Mouse (Mus musculus): Measurements from ENCODE around the gene Gm10401. TPM values are rescaled to one million over a fixed set of nuclear protein-coding genes. Genes with fewer than 3 reads are reported as not detected.

The Gm10401 gene
- total RNA-seq, 2 experiments from 2014 or later = not detected

DNA sequence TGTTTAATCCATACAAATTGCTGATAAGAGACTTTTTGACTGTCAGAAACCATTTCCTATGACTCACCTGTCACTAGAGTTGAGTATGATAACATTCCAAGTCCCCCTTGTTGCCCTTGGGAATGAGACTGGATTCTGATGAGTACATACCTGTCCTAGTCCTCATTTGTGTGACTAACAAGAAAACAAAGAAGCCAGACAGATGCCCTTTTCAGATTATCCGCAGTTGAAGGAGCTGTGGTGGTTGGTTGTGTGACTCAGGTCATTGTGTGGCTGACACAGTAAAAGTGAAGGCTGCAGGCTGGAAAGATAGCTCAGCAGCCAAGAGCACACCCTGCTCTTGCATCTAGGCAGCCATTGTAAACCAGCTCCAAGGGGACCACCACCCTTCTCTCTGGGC lies 35.5 kb downstream of the Gm10401 start:
- Histone ChIP-seq H3K27ac (no peak overlapping the region), H3K4me3 (no peak overlapping the region)
- intact Hi-C loops (cut with DNase I) = no loop called here
- no peak for TF ChIP-seq CTCF (IDR thresholded peaks at IDR 0.05)
- no peak for DNase-seq (ENCODE audit: extremely low spot score in 1 of 2, low spot score in 2 of 2)

DNA sequence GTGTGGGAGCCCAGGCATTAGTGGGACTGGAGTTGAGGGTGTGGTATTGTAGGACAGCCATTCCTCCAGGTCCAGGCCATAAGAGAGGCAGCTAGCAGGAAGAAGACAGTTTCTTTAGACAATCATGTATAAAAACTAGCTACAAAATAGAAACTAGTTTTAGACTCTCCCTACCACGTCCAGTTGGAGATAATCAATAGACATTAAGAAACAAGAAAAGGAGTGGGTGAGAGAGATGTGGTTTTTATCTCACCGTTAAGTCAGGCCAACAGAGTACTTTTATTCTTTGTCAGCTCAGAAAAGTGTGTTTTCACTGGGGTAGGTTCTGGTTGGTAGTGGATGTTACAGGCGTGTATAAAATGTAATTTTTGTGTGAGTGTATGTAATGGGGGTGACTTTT lies 37.1 kb downstream of the Gm10401 start:
- Histone ChIP-seq H3K4me3 (no peak overlapping the region), H3K27ac (no peak overlapping the region)
- intact Hi-C loops (cut with DNase I) = no loop called here
- DNase-seq (ENCODE audit: extremely low spot score in 1 of 2, low spot score in 2 of 2) = no peak
- TF ChIP-seq CTCF (IDR thresholded peaks at IDR 0.05) = no peak

DNA sequence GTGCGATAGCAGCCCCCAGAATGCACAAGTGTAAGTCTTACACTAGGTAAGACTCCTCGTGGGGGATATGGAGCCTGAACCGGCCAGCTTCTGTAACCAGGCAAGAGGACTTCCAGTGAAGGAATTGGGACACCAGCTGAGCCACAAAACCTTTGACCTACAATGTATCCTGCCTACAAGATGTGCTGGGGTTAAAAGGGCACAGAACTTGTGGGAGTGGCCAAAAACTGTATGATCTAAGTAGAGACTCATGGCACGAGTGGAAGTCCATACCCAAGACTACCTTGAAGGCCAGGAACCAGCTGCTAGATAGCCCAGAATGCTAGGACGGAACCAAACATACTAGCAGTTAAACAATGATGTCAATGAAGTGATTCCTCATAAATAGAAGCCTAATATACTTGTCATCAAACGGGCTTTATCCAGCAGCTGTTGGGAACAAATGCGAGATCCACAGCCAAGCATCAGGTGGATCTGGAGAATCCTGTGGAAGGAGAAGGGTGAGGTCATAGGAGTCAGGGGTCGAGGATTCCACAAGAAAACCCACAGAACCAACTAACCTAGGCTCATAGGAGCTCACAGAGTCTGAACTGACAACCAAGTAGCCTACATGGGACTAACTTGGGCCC lies 37.9 kb downstream of the Gm10401 start:
- no peak for DNase-seq (ENCODE audit: extremely low spot score in 1 of 2, low spot score in 2 of 2)
- no peak overlapping the region for H3K4me3 ChIP-seq
- intact Hi-C loops (cut with DNase I) = no loop called here
- H3K27ac ChIP-seq = no peak overlapping the region
- no peak for TF ChIP-seq CTCF (IDR thresholded peaks at IDR 0.05)

DNA sequence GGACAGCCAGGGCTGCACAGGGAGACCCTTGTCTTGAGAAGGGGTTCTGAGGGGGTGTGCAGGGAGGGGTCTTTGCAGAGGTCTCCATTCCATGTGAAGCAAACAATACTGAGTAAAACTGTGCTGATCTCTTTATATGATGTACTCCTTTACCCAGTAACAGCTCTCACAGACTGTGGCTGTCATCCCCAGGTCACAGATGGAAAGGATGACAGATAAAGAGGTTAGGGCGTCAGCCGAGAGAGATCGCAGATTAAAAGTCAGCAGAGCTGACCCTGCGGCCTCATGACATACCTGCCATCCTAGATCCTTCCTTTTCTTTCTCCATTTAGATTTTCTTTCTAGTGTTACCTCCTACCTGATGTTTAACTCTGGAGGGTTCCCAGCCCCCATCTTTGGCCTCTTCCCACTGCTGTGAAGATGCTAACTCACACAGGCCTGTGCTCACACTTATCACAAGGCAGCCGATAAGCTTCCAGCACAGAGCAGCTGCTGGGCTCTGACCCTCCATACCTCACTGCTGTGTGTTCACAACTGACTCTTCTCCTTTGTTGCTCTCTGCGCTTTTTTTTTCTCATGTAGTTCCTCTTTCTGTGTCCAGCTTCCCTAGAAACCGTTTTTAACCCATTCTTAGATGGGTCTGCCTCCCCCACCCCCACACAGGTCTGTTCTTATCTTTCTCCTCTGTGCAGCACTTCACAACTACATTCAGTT lies 39.4 kb downstream of the Gm10401 start:
- intact Hi-C loops (cut with DNase I) = no loop called here
- no peak for DNase-seq (ENCODE audit: extremely low spot score in 1 of 2, low spot score in 2 of 2)
- H3K4me3 ChIP-seq = no peak overlapping the region
- no peak overlapping the region; the same call in 1 of the 2 replicates for H3K27ac ChIP-seq
- no peak for TF ChIP-seq CTCF (IDR thresholded peaks at IDR 0.05)

DNA sequence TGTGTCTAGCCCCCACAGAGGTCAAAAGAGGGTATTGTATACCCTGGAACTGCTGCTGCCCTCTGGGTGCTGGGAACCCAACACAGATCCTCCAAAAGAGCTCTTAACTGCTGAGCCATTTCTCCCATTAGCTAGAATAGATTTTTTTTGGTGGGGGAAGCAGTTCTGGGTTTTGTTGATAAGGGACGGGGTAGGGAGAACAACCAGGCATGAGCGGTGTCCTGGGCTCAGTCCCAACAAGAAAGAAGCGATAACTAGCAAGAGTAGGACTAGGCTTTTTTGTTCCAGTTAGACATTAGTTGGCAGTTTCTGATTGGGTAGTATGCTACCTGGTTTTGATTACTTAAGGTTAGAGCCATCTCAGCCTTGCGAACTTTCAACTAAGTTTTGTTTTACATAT lies 40.9 kb downstream of the Gm10401 start:
- Histone ChIP-seq H3K4me3 (no peak overlapping the region), H3K27ac (no peak overlapping the region)
- DNase-seq (ENCODE audit: extremely low spot score in 1 of 2, low spot score in 2 of 2) = no peak
- TF ChIP-seq CTCF (IDR thresholded peaks at IDR 0.05) = no peak
- intact Hi-C loops (cut with DNase I) = no loop called here

DNA sequence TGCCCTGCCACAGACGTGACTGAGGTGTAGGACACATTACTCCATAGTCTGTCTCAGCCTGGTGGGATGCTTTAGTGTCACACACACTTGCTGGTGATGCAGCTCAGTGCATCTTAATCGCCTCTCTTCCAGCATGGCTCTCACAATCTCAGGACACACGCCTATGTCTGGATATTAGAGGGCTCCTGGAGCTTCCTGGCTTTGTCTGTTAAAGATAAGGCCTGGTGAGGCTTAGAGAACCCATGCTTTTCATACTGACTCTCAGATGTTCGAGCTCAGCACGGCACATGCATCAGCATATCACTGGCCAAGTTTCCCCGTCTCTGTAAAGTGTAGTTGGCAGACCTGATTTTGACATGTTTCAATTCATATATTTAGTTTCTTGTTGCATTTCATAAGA lies 42.7 kb downstream of the Gm10401 start:
- DNase-seq (ENCODE audit: extremely low spot score in 1 of 2, low spot score in 2 of 2) = no peak
- intact Hi-C loops (cut with DNase I) = no loop called here
- no peak overlapping the region for H3K4me3 ChIP-seq
- no peak for TF ChIP-seq CTCF (IDR thresholded peaks at IDR 0.05)
- no peak overlapping the region for H3K27ac ChIP-seq

DNA sequence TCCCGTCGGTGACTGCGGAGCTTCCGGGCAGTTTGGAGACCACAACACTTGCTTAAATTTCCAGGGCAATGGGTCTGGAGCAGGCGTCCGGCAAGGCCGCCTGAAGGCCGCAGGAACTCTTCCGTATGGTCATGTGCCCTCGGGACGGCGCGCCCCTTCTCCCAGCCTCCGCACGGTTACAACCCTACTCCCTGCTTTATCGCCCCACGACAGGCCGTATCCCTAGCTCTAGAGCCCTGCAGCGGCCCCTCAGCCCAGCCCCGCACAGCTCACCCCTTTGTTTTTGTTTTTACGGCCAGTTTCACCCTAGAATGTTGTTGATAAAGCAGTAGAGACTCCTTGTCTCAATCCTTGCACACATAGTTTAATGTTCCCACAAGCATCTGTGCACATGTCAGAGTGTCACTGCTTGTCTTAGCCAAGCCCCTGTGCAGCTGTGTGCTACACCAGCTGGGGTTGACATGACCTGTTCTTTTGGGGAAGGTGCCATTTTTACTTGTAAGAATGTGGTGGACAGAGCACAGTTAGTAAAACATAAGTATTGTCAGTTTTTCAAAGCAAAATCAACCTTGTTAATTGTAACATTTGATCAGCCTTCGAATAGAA lies 44.2 kb downstream of the Gm10401 start:
- intact Hi-C loops (cut with DNase I) = no loop called here
- Histone ChIP-seq H3K27ac (no peak overlapping the region), H3K4me3 (no peak overlapping the region)
- no peak for DNase-seq (ENCODE audit: extremely low spot score in 1 of 2, low spot score in 2 of 2)
- no peak for TF ChIP-seq CTCF (IDR thresholded peaks at IDR 0.05)

DNA sequence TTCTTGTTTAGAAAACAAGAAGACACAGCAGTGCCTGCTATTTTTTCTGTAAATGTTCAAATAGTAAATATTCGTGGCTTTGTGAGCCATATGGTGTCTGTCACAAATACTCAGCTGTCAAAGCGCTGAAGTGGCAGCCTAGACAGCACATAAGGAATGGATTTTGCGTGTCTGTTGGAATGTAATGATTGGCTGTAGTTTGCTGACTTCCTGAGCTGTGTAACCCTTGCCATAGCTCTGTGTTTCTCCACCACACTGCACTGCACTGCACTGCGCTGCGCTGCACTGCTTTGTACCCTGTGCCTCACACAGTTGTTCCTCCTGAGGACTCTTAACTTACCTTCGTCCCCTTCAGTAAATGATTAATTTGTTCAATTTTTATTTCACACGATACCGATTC lies 45.5 kb downstream of the Gm10401 start:
- Histone ChIP-seq H3K27ac (no peak overlapping the region), H3K4me3 (no peak overlapping the region)
- intact Hi-C loops (cut with DNase I) = no loop called here
- no peak for DNase-seq (ENCODE audit: extremely low spot score in 1 of 2, low spot score in 2 of 2)
- no peak for TF ChIP-seq CTCF (IDR thresholded peaks at IDR 0.05)

DNA sequence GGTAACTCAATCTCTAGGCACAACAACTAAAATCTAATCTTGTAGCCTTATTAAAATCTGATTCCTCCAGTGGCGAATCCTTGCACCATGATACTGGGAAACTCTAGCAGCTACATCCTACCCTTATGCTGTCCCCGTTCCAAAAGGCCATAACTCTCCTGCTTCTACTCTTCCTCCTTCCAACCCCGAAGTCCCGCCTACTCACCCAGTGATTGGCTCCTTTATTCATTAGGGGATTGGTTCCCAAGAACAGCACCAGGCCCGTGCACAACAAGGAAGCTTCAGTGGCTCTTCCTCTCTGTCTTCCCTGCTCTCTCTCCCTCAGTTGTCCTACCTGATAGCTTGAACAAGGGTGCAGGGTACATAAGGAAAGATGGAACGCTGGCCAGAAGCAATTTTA lies 47.3 kb downstream of the Gm10401 start:
- H3K27ac ChIP-seq = no peak overlapping the region
- no peak for TF ChIP-seq CTCF (IDR thresholded peaks at IDR 0.05)
- H3K4me3 ChIP-seq = no peak overlapping the region
- DNase-seq (ENCODE audit: extremely low spot score in 1 of 2, low spot score in 2 of 2) = no peak
- intact Hi-C loops (cut with DNase I) = no loop called here

DNA sequence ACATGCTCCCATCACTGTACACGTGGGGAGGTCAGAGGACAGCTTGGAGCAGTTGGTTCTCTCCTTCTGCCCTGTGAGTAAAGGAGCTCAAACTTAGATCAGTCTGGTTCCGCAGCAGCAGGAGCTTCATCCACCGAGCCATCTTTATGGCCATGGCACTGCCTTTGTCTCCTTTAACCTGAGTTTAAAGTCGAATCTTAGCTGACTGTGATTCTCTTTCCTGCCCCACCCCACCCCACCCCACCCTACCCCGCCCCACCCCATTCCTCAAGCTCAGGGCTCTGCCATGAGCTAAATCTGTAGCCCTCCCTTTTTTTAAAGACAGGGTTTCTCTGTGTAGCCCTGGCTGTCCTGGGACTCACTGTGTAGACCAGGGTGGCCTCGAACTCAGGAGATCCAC lies 48.4 kb downstream of the Gm10401 start:
- no peak for DNase-seq (ENCODE audit: extremely low spot score in 1 of 2, low spot score in 2 of 2)
- Histone ChIP-seq H3K27ac (no peak overlapping the region), H3K4me3 (no peak overlapping the region)
- intact Hi-C loops (cut with DNase I) = no loop called here
- TF ChIP-seq CTCF (IDR thresholded peaks at IDR 0.05) = no peak

Other genes starting within 250 kb of the Gm10401 start
- gene 4930519G04Rik, start 244.6 kb downstream of the Gm10401 start, total RNA-seq (2021) = not detected
- gene Gm9936, start 239.6 kb downstream of the Gm10401 start, total RNA-seq (2021) = 1 to 10 TPM; 1.0 to 1.5 TPM
- gene Oasl2, start 201.4 kb downstream of the Gm10401 start, total RNA-seq (2021) = 1 to 10 TPM; 1.6 to 1.7 TPM
- gene Oasl1, start 175.1 kb downstream of the Gm10401 start, total RNA-seq (2021) = under 1 TPM in 1 of 2 experiments, not detected in 1; 0.81 TPM
- 100 to 1,000 TPM; 214 to 229 TPM for gene 2210016L21Rik, start 156.1 kb downstream of the Gm10401 start, total RNA-seq (2021)
- not detected for gene Hnf1a, start 127.2 kb downstream of the Gm10401 start, total RNA-seq (2021)
- 10 to 100 TPM; 85.2 to 87.0 TPM for gene Sppl3, start 87.2 kb downstream of the Gm10401 start, total RNA-seq (2021)
- 1 to 10 TPM; 6.5 to 7.2 TPM for gene Acads, start 21.1 kb upstream of the Gm10401 start, total RNA-seq (2021)
- 10 to 100 TPM; 25.2 to 31.0 TPM for gene Unc119b, start 36.7 kb upstream of the Gm10401 start, total RNA-seq (2021)
- 10 to 100 TPM; 87.8 to 89.8 TPM for gene Mlec, start 59.9 kb upstream of the Gm10401 start, total RNA-seq (2021)
- 100 to 1,000 TPM; 319 to 335 TPM for gene Cabp1, start 96.1 kb upstream of the Gm10401 start, total RNA-seq (2021)
- gene Pop5, start 137.5 kb upstream of the Gm10401 start, total RNA-seq (2021) = 100 to 1,000 TPM; 116 to 117 TPM
- gene Rnf10, start 174.6 kb upstream of the Gm10401 start, total RNA-seq (2021) = 100 to 1,000 TPM; 253 to 265 TPM
- gene Coq5, start 181.4 kb upstream of the Gm10401 start, total RNA-seq (2021) = 10 to 100 TPM; 39.9 to 41.9 TPM
- gene Dynll1, start 202.7 kb upstream of the Gm10401 start, total RNA-seq (2021) = 100 to 1,000 TPM; 608 to 642 TPM
- gene Srsf9, start 228.9 kb upstream of the Gm10401 start, total RNA-seq (2021) = 10 to 100 TPM; 68.0 to 74.5 TPM
- 10 to 100 TPM; 20.6 to 20.9 TPM for gene Gatc, start 242.9 kb upstream of the Gm10401 start, total RNA-seq (2021)
- gene Triap1, start 242.9 kb upstream of the Gm10401 start, total RNA-seq (2021) = 10 to 100 TPM; 21.4 to 24.5 TPM